Mouse (Mus musculus): ENCODE data around the gene Sqstm1. TPM values are rescaled to one million over a fixed set of nuclear protein-coding genes. Genes with fewer than 3 reads are reported as not detected.
A peak's percentile ranks its signal among the peaks of the same experiment; 100 is the strongest.

Gene Sqstm1
- polyA plus RNA-seq, 1 experiment from 2014 or later: 392 TPM

DNA sequence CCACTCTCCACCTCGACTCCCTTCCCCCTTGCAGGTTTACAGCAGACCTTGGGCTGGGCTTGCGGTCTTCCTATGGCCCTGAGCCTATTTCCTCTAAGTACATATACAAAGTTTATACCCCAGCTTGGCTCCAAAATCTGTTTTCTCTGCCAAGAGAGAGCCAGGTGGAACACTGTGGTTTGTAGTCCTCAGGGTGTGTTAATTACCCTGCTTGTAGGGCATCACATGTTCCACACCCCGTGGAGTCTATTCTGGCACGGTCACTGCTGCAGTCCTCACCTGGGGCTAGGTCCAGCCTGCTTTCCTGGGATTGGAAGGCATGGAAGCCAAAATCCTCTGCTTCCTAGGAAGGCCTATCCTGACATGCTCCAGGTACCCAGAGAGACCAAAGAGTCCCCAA lies 17.1 kb upstream of the Sqstm1 start:
- WGBS: 92% methylated on average over 4 of the region's 4 CpGs
- ATAC-seq (replicated peaks): no peak
- Histone ChIP-seq H3K36me3 (replicated peaks) (peaks cover 7% of the 10 kb centered on the region; the same call in 1 of the 2 replicates), H3K9ac (no peak overlapping the region), H3K9me3 (no peaks in the 10 kb centered on the region), H3K4me3 (no peak overlapping the region), H3K27ac (no peak overlapping the region), H3K27me3 (replicated peaks) (no peaks in the 10 kb centered on the region), H3K4me2 (0 out of 2 replicates have a peak overlapping the region, but pooled peaks have one; percentile 88), H3K4me1 (peaks cover 52% of the 10 kb centered on the region)

DNA sequence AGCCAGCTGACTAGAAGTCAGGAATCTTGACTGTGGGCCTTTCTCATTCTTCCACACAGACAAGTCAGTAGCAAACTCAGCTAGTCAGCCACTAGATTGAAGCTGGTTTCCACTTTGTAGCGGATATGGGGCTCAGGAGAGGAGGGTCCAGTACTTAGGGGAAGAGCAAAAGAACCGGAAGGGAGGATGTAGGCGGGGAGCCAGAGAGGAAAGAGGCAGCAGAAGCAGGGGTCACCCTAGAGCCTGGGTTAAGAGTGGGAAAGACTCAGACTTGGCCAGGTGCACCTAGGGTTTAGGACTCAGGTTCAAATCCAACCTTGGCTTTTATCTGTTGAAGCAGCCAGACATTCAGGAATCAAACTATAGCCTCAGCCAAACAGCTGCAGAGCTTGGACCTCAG lies 16.6 kb upstream of the Sqstm1 start:
- no peak overlapping the region for H3K27ac ChIP-seq
- peak overlapping the region; percentile 90; the same call in 1 of the 2 replicates for H3K4me3 ChIP-seq
- WGBS: 75% methylated on average over 3 of the region's 3 CpGs
- peak overlapping the region; percentile 6; the same call in 1 of the 2 replicates for H3K9ac ChIP-seq
- H3K4me1 ChIP-seq: peaks cover 57% of the 10 kb centered on the region
- peaks cover 2% of the 10 kb centered on the region; the same call in 1 of the 2 replicates for H3K36me3 ChIP-seq (replicated peaks)
- no peaks in the 10 kb centered on the region for H3K9me3 ChIP-seq
- H3K4me2 ChIP-seq: peak overlapping the region; percentile 88
- H3K27me3 ChIP-seq (replicated peaks): no peaks in the 10 kb centered on the region
- no peak for ATAC-seq (replicated peaks)

DNA sequence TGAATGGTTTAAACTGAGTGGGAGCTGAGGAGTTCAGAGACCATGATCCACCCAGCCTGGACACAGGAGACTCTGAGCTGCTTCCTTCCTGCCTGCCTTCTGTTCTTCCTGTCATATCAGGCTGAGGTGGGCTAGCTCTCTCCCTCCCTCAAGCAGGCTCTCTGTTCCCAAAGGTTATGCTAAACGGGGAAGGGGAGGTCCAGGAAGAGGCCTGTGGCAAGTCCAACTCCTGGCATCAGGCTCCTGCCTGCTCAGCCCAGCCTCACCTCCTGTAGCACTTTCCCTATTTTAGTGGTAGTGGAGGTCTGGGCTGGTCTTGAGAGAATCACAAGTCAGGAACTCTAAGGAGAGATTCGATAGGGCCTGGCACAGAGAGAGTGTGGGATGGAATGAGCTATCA lies 15.8 kb upstream of the Sqstm1 start:
- no peak for ATAC-seq (replicated peaks)
- peak overlapping the region; percentile 88 for H3K4me2 ChIP-seq
- no peaks in the 10 kb centered on the region for H3K36me3 ChIP-seq (replicated peaks)
- peaks cover 57% of the 10 kb centered on the region for H3K4me1 ChIP-seq
- peak overlapping the region; percentile 90 for H3K4me3 ChIP-seq
- H3K27me3 ChIP-seq (replicated peaks): no peaks in the 10 kb centered on the region
- H3K9me3 ChIP-seq: no peaks in the 10 kb centered on the region
- H3K27ac ChIP-seq: peak overlapping the region; percentile 95
- peak overlapping the region; percentile 97 for H3K9ac ChIP-seq
- 37% methylated on average over 2 of the region's 2 CpGs for WGBS

DNA sequence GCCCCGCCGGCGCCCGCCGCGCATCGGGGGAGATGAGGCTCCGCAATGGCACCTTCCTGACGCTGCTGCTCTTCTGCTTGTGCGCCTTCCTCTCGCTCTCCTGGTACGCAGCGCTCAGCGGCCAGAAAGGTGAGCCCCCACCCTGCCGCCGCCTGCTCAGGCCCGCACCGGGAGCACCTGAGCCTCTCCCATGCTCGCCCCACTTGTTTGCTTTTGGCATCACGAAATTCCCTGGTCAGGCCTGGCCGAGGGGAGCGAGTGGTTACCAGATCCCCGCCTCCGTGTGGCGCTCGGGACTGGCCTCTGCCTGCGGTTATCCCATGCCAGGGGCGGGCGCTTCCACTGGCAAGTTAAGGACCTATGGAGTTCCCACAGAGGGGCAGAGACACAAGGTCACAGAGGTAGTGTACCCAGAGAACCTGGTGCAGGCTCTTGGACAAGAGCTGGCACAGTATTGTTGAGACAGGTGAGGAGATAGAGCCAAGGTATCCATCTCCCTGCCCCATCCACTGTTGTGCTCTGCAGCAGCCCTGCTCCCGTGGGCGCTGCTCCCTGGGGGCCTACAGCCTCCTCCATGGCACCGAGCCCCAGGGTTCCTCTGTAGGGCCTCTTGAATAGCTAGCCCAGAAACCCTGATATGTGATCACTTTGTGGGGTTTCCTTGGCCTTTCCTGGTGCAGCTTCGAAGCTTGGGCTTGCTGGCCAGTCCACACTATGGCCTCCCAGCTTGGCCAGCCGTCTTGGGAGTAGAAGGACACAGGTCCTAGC lies 15.2 kb upstream of the Sqstm1 start:
- peak; percentile 27 for ATAC-seq (replicated peaks)
- Histone ChIP-seq H3K9ac (peak overlapping the region; percentile 97), H3K9me3 (no peaks in the 10 kb centered on the region), H3K27me3 (replicated peaks) (no peaks in the 10 kb centered on the region), H3K36me3 (replicated peaks) (no peaks in the 10 kb centered on the region), H3K4me2 (peak overlapping the region; percentile 88), H3K4me3 (peak overlapping the region; percentile 90), H3K27ac (peak overlapping the region; percentile 95), H3K4me1 (peaks cover 55% of the 10 kb centered on the region)
- 3% methylated on average over 34 of the region's 34 CpGs for WGBS

DNA sequence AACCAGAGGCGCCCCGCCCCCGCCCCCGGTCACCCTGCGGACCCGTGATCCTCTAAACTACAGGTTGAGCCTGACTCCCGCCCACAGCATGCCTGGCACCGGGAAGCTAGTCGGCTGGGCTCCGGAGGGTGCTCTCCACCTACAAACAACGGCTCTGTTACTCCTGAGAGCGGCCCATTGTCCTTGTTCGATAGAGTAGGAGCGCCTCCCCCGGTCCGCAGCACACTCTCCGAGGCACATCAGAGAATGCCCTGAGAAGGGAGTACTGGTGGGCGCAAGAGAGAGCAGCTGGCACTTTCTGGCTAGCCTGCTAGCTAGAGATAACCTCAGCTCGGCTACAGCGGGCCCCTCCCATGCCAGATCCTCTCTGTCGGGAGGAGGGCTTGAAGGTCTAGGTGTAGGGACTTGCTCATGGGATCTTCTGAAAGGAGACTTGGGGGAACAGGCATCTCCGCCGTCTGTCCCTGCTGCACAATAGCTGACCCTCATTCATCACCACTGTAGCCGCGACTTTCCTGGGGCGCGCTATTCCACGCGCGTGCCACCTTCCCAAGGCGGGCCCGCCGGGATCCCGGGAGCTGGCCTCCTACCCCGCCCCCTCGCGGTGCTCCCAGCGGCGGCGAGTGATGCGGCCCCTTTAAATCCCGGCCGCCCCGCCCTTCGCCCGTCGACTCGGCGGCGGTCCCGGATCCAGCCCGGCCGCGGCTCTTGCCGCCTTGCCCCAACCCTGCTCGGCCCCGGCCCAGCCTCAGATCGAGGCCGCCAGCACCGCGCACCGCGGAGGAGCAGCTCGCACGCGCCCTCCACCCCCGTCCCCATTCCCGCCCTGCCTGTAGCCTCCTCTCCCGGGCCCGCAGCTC lies 14.3 kb upstream of the Sqstm1 start:
- H3K9ac ChIP-seq: peak overlapping the region; percentile 97

DNA sequence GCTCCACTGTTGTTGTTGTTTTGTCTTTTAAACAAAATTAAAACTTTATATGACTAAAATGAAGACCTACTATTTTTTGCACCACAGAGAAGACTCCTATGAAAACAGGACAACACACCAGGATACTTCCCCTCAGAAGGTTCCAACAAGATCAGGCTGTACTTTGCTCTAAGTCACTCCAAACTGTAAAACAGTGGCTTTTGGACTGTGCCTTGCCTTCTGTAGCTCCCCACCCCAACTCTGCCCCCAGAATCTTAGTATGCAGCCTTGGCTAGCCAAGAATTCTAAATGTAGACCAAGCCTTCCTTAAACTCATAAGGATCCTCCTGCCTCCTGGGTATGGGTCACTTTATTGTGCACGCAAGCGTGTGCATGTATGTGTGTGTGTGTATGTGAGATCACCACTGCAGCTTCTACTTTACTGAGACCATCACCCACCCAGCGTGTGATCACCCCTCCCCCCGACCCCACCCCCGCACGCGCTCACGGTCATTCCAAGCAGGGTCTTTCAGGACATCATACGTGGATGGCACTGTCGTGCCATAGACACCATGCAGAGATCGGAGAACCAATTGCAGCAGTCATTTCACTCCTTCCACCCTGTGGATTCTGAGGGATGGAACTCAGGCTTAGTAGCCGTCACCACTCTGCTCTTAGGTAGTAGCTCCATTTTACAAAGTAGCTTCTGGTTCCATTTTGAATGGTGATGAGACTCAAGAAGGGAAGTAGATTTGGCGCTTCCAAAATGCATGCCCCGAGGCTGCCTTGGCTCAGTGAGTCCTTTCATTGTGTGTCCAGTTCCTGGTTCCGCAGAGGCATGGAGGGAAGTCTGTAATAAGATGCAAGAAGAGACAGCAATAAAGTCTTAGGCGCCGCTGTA lies 13.4 kb upstream of the Sqstm1 start:
- H3K36me3 ChIP-seq (replicated peaks): no peaks in the 10 kb centered on the region
- H3K4me2 ChIP-seq: peak overlapping the region; percentile 88
- ATAC-seq (replicated peaks): peak; percentile 25
- no peaks in the 10 kb centered on the region for H3K27me3 ChIP-seq (replicated peaks)
- peak overlapping the region; percentile 95 for H3K27ac ChIP-seq
- peaks cover 48% of the 10 kb centered on the region for H3K4me1 ChIP-seq
- peak overlapping the region; percentile 97 for H3K9ac ChIP-seq
- WGBS: 3% methylated on average over 17 of the region's 17 CpGs
- H3K4me3 ChIP-seq: peak overlapping the region; percentile 90
- no peaks in the 10 kb centered on the region for H3K9me3 ChIP-seq

More for the DNA sequence above, 14.3 kb upstream of the Sqstm1 start:
- Histone ChIP-seq H3K27ac (peak overlapping the region; percentile 95), H3K27me3 (replicated peaks) (no peaks in the 10 kb centered on the region), H3K4me2 (peak overlapping the region; percentile 88), H3K4me1 (peaks cover 52% of the 10 kb centered on the region), H3K4me3 (peak overlapping the region; percentile 90), H3K36me3 (replicated peaks) (no peaks in the 10 kb centered on the region), H3K9me3 (no peaks in the 10 kb centered on the region)
- peak; percentile 82 for ATAC-seq (replicated peaks)
- under 1% methylated on average over 58 of the region's 70 CpGs for WGBS

DNA sequence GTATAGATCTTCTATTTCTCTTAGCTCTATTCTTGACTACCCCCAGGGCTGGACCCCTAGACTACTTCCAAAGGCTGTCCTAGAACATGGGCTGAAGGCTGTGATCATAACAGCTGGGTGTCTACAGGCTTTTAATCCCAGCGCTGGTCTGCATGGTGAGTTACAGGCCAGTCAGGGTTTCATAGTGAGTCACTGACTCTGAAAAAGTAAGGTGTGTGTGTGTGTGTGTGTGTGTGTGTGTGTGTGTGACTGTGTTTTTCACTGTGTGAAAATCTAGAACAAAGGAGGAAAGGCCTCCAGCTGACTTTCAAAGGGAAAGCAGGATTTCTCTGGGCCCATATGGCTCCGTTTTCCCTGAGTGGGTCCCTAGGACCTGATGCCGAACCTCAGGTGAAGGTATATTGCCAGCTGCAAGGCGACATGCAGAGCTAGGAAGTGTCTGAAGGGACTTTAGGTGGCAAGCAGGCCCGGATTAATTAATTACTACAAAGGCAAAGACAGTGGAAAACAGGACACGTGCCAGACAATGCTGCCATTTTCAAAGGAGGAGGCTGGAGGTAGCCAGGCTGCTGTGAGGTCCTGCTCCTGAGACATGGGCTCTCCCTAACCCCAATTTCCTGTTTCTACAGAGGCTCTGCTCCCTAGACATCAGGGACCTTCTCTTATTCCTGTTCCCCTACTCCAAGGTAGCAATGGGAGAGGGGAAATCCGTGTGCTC lies 12.1 kb upstream of the Sqstm1 start:
- H3K9ac ChIP-seq: no peak overlapping the region
- H3K4me3 ChIP-seq: no peak overlapping the region
- no peaks in the 10 kb centered on the region for H3K27me3 ChIP-seq (replicated peaks)
- peaks cover 39% of the 10 kb centered on the region for H3K4me1 ChIP-seq
- WGBS: 40% methylated on average over 7 of the region's 7 CpGs
- H3K27ac ChIP-seq: no peak overlapping the region
- ATAC-seq (replicated peaks): no peak
- no peaks in the 10 kb centered on the region for H3K9me3 ChIP-seq
- H3K4me2 ChIP-seq: peak overlapping the region; percentile 88
- H3K36me3 ChIP-seq (replicated peaks): no peaks in the 10 kb centered on the region

DNA sequence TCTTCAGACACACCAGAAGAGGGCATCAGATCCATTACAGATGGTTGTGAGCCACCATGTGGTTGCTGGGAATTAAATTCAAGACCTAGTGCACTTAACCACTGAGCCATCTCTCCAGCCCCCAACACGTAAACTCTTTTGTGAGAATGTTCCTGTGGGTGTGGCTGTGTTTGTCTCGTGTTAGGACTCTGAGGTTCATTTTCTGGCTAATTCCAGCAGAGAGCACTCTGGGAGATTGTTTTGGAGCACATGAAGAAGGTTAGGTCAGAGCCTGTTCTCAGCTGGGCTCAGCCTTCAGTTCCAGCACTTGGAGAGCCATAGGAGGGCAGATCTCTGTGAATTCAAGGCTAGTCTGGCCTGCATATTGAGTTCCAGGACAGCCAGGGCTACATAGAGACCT lies 9.2 kb upstream of the Sqstm1 start:
- ATAC-seq (replicated peaks): no peak
- Histone ChIP-seq H3K4me2 (no peak overlapping the region), H3K27me3 (replicated peaks) (no peaks in the 10 kb centered on the region), H3K4me3 (no peak overlapping the region), H3K36me3 (replicated peaks) (no peaks in the 10 kb centered on the region), H3K9me3 (no peaks in the 10 kb centered on the region), H3K4me1 (peaks cover 29% of the 10 kb centered on the region), H3K27ac (no peak overlapping the region), H3K9ac (no peak overlapping the region)
- 53% methylated on average over 2 of the region's 2 CpGs for whole genome bisulfite sequencing

DNA sequence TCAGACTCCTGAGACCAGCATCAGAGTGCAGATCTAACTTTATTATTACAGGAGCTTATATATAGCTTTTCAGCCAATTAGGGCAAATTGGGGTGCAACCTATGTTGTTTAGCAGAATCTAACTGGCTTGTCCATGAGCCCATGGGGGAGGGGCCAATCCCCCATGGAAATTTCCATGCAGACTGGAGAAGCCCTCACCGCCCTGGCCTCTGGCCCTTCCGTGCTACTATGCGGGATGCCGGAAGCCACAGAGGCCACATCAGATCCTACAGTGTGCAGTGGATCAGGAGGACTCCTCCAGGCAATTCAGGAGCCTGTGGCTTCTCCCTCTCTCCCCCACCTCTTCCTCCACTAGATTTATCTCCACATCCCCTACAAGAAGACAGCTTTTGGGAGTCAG lies 7.2 kb upstream of the Sqstm1 start:
- Histone ChIP-seq H3K4me1 (peaks cover 24% of the 10 kb centered on the region), H3K9ac (no peak overlapping the region), H3K4me3 (no peak overlapping the region), H3K4me2 (no peak overlapping the region), H3K36me3 (replicated peaks) (no peaks in the 10 kb centered on the region), H3K27ac (no peak overlapping the region), H3K27me3 (replicated peaks) (no peaks in the 10 kb centered on the region), H3K9me3 (no peaks in the 10 kb centered on the region)
- WGBS: 65% methylated on average over 4 of the region's 4 CpGs
- no peak for ATAC-seq (replicated peaks)

DNA sequence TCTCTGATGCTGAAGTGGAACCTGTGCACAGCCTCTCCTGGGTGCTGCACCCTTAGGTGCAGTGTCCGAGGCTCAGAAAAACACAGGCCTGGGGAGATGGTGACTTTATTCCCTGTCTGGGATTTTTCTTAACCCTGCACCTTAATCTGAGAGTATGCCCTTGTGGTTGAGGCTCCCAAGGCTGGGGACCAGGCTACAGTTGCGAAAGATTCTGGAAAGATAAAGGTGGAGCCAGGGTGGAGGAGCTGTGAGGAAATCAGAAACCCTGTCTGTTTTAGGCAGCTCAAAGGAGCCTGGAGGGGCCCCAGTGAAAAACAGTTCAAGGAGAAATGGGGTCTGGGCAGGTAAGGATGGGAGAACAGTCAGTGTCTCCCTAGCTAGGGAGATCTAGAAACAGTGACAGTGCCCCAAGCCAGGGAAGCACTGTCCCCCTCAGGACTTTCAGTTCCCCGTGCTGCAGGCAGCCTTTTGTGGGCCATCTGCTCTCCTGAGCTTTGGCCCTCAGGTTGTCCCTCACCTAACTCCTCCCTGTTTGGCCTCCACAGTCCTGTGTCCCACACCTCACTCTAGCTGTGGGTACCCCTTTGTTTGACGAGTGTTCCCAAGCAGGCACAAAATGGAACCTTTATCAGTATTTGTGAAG lies 6.2 kb upstream of the Sqstm1 start:
- H3K4me1 ChIP-seq: peaks cover 19% of the 10 kb centered on the region
- H3K4me2 ChIP-seq: no peak overlapping the region
- H3K9ac ChIP-seq: no peak overlapping the region
- no peaks in the 10 kb centered on the region for H3K36me3 ChIP-seq (replicated peaks)
- WGBS: 87% methylated on average over 4 of the region's 4 CpGs
- H3K9me3 ChIP-seq: no peaks in the 10 kb centered on the region
- no peak overlapping the region for H3K27ac ChIP-seq
- H3K27me3 ChIP-seq (replicated peaks): no peaks in the 10 kb centered on the region
- H3K4me3 ChIP-seq: no peak overlapping the region
- no peak for ATAC-seq (replicated peaks)

DNA sequence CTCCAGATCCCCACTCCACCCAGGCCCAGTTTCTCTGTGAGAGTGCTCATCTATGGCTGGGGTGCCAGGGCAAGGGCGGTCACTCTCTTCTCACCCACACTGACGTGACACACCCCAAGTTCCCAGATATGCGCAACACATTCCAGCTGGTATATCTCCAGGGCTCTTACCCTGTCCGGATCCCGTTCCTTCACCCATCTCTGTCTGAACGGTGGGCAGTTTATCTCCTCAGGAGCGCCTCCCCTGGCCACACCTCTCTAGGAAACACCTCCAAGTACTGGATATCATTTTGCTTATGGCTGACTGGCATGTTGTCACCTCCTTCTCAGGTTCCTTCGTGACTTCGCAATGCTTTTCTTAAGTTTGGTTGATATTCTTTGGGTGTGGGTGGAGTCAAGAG lies 5.0 kb upstream of the Sqstm1 start:
- peak overlapping the region; percentile 19; the same call in 1 of the 2 replicates for H3K4me2 ChIP-seq
- H3K9me3 ChIP-seq: no peaks in the 10 kb centered on the region

More for the DNA sequence above, 5.0 kb upstream of the Sqstm1 start:
- no peak overlapping the region for H3K9ac ChIP-seq
- no peak overlapping the region for H3K4me3 ChIP-seq
- 0 out of 2 replicates have a peak overlapping the region, but pooled peaks have one; percentile 22 for H3K27ac ChIP-seq
- ATAC-seq (replicated peaks): no peak
- peaks cover 25% of the 10 kb centered on the region for H3K4me1 ChIP-seq
- 24% methylated on average over 9 of the region's 9 CpGs for WGBS
- no peaks in the 10 kb centered on the region for H3K27me3 ChIP-seq (replicated peaks)
- H3K36me3 ChIP-seq (replicated peaks): no peaks in the 10 kb centered on the region
